Mouse (Mus musculus) activated CD4-positive, CD25-positive, alpha-beta regulatory T cell, adult 4 months (primary cell): ENCODE measurements around the gene Capzb. TPM values are rescaled to one million over a fixed set of nuclear protein-coding genes. Genes with fewer than 3 reads are reported as not detected.

Experiments
- ATAC-seq: one replicate; pipeline ENCODE4 v1.8.0; 2017
- polyA plus RNA-seq, 2 experiments: library from polyadenylated mRNA; unstranded; fragments of 100-300 nt; shearing (Covaris generic); gene quantifications; one replicate each; pipeline ENCODE4 v1.2.1; 2017

Capzb gene
- polyA plus RNA-seq, 2 experiments from 2014 or later = 633 to 647 TPM

DNA sequence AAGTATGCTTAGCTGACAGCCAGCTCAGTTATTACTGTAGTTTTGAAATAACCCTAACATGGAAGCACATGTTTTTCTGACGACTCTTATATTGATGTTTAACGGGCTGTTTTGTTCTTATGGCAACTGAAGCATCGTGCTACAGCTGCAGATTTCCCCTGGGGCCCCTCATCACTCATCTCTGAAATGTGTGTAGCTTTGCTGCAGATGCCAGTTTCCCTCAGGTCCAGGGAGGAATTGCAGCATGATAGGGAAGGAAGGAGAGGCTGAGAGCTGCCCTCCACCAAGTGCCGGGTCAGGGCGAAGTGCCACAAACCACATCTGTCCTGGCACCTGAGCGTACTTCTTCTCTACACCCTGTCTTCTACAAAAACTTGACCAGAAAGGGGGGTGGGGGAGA lies 47.6 kb downstream of the Capzb start:
- no peak for ATAC-seq

DNA sequence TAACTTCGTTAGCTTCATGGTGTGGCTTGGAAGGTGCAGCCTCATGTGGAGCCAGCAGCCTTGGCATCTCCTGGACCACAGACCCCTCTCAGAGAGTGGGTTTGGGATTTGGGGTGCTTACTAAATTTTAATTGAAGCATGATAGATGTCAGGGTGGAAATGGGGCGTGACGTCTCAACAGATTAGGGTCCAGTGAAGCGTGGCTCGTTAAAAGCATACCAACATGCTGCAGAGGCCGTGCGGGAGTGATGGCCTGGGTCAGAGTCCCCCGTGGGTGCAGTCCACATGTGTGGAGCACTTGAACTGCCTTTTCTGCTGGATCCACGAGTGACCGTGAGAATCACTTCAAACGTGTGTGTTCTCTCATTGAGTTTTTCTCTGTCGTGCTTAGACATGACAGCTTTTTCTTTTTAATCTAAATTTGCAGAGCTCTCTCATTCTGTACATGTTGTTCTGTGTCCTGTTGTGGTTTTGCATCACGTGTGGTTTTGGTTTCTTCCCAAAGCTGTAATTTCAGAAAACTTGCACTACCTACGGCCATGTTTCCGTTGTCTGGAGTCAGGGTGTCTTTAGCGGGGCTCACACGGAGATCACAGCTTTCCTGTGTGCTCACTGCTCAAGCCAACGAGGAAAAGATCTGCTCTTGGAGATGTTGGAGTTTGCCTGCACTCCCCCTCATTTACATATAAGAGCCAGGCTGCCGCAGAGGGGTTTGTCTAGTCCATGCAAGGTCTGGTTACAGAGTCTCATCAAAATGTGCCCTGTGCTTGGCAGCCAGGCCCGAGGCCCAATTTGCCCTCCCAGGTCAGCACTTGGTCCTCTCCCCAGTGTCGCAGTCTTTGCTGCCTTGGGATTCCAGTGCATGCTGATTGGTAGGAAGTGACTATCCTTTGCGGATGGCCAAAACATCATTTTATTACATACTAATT lies 49.2 kb downstream of the Capzb start:
- ATAC-seq = no peak

DNA sequence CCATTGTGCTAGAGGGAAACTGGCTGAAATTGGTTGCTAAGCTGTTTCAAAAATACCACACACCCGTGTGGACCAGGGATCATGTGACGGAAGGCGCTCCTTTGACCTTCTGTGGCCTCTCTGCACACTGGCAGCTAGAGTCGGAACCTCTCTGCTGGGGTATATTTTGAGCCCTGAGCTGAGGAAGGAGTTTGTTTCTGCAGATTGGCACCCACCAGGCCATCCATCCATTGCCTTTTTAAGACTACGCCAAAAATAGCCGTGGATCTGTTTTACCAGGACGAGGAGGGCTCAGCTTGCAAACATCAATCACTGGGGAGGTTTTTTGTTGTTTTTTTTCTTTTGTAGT lies 49.9 kb downstream of the Capzb start:
- ATAC-seq = no peak

DNA sequence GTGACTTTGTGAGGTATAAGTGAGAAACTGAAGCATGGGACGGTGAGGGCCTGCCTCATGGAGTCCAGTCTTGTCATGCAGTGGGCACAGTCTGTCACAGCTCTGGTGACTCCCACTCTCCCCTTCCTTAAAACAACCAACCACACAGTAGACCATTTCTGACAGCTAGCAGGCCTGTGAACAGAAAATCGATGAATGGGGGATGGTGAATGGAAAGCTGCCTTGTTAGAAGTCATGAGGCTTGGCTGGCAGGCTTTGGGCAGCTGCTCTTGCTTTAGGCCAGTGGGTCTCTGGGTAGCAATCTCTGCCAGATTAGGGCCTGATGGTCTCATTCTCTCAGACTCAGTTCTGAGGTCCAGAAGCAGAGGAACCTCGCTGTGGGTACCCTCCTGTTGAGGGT lies 51.5 kb downstream of the Capzb start:
- ATAC-seq = no peak

DNA sequence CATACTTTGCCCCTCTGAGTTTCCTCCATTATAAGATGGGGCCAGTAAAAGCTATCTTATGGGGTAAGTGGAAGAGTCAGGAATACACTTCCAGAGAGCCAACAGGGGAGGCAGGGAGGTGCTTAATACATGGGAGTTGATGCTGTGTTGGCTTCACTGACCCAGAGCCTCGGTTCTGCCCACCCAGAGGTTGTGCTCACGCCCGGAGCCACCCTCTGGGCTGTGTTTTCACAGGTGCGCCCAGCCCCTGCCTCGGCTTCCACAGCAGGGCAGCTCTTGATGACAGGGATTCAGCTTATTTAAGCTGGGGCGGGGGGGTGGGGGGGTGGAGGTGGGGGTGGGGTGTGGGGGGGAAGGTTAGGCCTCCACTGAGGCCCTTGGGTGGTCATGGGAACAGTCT lies 52.1 kb downstream of the Capzb start:
- no peak for ATAC-seq

DNA sequence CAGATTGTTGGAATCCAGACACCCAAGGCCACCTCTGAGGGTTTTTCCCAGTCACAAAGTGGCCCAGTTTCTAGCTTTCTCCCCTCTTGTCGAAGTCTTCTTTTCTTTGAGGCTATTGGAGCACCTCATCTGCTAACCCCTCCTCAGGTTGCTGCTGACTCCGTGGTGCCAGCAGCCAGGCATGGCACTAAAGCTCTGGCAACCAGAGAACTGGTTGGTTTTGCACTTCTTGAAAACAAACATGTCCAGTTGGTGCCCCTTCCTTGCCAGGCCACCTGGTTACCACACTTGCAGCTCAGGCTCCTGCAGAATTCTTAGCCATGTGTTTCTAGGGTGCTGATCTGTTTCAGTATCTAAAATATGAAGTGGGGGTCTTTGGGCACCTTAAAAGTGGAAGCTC lies 52.8 kb downstream of the Capzb start:
- ATAC-seq = no peak

DNA sequence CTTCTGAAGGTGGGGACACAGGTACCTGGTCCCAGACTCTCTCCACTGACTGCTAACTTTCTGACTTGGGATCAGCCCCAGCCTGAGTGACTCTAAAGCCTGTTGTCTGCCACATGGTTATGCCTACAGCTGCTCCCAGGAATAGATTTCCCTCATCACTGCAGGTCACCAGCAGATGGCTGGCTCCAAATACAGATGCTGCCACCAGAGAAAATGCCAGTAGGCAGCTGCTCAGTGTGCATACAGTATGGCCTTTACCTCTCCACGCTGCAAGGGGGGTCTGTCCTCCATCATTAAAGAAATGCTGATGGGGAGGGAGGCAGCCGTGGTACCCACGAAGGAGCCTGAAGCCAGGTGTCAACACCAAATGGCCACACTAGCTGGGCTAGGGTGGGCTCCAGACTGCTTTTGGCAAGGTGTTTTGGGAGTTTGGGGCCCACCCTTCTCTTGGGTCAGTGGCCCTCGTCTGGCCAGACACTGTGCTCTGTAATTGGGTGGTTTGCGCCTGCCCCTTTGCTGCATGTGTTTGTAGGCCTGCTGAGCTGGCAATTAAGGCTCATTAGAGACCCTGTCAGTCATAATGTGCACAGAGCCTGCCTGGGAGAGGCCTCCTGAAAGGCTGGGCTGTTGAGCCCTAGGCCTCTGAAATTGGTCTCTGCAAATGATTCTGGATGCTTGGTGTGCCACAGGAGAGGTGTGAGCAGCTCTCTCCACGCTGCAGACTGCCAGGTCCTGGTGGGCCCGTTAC lies 53.6 kb downstream of the Capzb start:
- ATAC-seq = no peak

DNA sequence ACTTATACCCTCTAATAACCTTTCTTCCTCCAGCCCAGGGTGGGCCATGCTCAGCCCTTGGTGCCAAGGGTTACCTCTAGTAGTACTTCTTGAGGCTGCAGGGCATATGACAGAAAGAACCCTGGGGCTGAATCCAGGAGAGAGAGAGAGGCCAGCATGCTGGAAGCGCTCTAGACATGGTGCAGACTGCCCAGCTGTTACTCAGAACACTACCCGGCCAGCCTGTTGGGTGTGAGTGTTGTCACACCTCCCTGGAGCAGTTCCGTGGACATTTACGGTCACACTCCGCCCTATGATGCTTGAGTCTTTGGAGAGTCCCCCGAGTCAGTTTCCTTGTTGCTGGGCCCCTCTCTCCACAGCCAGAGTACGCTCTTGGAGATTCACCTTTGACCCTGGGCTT lies 55.3 kb downstream of the Capzb start:
- no peak for ATAC-seq

DNA sequence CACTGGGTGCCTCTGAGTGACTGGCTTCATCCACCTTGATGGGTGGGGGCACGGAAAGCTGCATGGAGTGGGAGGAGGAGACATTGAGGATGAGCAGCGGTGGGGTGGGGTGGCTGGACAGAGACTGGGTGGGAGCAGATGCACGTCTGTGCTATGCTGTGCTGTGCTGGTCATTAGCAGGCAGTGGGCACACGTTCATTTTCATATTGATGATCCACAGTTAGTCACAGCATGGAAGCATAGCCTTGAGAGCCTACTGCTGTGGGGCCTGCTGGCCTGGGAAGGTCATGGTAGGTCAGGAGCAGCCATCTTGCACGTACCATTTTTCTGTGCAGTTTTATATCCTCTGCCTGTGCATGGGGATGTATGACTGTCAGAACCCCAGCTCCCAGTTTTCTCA lies 56.0 kb downstream of the Capzb start:
- ATAC-seq = no peak

DNA sequence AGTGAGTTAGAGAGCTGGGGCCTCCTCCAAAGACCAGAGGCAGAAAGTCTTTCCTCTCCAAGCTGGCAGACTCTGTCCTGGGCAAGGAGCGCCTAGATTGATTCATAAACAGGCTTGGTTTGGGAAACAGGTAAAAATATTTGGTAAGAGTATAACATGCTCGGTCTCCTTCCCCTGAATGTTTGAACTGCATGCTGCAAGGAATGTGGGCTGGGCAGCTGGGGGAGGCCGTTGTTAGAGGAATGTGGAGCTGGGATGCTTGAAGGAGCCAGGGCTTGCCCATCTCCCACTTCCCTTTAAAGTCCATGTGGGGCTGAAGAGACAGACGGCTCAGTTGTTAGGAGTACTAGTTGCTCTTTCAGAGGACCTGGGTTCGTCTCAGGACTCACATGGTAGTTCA lies 57.3 kb downstream of the Capzb start:
- ATAC-seq = no peak

DNA sequence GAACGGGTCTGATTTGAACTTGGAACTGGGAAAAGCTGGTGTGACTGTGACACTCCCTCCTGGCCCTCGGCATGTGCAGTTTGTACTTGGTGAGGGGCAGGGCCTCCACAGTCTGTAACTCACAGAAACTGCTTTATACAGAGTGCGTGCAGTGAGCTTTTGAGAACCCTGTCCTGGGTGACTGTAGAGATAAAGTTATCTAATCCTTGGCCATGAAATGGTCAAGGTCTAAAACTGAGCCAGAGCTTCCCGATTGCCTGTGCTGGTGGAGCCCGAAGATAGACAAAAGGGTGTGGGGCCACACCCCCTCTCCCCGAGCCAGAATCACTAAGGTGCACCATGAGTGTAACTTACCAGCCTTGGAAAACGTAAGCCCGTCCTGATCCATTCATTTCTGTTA lies 58.2 kb downstream of the Capzb start:
- ATAC-seq = no peak

DNA sequence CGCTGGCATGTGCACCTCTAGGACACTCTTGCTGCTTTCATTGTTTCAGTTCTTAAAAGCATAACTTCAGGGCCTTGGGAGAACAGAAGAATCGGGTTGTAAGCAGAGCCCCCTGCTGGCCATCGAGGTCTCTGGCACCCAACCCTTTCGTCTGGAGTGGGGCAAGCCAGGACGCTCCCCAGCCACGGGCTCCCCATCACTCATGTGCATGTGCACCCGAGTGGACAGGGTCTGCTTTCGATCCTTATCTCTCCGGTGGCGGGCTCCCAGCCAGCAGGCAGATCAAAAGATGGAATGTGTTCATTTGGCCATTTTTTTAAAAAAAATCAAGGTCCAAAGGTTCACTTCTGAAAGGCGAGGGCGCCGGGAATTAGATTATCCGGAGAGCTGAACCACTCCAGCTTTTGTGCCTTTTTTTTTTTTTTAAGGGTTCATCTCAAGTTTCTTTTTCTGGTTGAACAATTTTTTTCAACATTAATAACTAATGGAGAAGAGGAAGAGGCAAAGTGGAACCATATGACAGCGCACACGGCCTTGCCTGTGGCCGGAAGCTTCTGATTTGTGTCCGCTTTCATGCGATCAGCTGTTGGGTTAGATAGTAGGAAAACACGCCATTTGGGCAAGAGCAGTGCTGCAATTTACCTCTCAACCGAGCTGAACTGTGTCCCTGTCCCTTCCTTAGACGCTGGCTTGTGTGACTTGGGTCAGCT lies 59.5 kb downstream of the Capzb start:
- peak; percentile 66 for ATAC-seq

DNA sequence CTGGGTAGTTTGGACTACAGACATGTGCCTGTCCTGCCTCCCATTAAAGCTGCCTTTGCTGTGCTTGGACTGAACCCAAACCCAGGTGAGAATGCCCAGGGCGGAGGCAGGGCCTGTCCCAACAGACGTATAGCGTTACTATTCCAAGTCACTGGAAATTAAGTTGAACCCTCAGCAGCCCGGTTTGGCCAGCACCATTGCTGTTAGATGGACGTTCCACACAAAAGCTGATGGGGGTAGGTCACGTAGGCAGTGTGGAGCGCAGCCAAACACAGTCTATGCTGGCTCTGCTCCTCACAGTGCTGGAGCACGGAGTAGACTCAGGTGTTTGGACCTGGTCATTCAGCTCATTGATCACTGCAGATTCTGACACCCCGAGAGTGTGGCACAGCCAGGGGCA lies 60.5 kb downstream of the Capzb start:
- ATAC-seq = no peak

DNA sequence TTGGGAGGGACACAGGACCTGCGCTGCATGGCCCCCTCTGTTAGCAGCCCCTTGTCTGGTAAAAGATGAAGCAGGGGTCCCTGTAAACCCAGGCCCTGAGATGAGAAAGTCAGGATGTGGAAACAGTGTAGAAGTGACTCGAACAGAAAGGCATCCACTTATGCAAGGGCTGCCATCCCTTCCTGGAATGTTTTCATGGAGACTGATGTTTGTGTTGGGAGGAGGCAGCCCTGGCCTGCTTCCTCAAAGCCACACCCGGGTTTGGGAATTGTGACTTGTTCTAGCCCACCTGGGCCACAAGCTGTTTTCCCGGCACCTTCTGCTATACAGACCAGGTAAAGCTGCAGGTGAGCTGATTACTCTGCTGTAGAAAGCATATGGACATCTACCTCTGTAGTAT lies 63.4 kb downstream of the Capzb start:
- ATAC-seq = no peak

DNA sequence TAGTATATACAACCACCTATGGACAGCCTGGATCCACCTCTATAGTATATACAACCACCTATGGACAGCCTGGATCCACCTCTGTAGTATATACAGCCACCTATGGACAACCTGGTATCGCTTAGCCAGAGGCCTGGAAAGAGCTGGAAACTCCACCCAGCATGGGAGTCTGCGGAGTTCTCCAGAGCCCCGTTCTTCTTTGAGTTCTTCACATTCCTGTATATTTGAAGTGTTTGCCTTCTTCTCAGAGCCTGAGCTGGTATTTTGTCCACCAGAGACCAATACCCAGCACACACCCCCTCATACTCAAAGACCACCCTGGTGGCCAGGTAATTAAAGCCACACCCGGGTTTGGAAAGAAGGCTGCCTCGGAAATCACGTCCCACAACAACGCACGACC lies 64.0 kb downstream of the Capzb start:
- ATAC-seq = no peak

DNA sequence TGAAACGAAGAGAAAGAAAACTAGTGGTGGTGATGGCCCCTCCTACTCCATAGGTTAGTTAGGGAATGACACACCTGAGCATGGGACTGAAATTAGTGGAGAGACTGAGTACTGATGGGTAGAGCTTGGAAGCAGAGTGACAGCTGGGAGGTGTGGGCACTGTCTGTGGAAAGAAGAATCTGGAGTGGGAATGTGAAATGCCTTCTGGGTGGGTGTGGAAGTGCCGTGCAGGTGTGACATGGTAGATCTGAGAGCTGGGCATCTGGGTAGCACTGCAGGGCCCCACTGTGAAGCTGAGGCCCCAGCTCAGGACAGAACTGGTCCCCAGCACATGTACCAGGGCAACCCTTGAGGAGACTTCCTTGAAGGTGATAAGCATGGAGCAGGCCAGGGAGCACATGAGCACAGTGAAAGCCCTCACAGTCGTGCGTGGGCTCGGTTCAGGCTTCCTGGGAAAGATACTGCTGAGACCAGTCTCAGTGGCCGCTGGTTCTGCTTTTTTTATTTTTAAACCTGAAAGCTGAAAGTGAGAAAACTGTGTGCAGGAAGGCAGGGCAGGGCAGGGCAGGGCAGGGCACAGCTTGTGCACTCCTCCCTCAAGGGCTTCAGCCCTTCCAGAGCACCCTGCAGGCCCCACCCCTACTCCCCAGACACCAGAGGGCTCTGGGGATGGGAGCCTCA lies 66.1 kb downstream of the Capzb start:
- ATAC-seq = no peak

DNA sequence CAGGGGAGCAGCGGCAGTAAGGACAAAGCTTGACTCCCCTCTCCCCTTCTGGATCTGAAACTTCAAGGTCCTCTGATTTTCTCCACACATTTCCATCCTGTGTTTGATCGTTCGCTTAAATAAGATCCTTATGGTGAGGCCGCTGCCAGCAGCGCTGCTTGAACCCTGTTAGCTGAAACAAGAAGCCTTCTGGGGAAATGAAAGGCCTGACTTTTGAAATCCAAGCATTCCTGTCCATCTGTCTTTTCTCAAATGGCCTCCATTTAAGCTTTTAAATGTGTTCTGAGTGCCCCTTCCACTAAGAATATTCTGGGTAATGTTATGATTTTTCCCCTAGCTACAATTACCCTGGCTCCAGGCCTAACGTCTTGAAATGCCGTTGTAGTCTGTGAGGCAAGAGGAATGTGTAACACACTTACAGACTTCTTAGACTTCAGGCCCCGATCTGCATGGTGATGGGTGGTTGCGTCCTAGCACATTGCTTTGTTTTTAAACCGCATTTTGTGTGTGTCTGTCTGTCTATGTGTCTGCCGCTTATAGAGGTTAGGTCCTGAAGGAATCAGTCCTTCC lies 66.7 kb downstream of the Capzb start:
- no peak for ATAC-seq

DNA sequence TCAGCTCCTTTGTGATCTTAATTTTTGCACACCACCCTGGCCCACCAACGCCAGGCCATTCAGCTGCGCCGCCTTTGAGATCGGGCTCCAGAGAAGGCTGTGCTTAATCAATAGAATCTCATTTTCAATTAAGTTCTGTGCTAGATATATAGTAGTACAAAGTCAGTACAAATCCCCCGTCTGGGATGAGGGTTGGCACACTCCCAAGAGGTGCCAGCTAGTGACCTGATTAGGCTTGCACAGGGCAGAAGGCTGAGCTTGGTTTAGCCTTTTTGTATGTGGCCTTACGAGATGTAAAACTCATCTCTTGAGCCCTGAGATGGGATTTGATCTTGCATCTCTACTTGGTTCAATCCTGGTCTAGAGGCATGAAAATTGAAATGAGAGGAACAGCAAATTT lies 70.3 kb downstream of the Capzb start:
- ATAC-seq = no peak

DNA sequence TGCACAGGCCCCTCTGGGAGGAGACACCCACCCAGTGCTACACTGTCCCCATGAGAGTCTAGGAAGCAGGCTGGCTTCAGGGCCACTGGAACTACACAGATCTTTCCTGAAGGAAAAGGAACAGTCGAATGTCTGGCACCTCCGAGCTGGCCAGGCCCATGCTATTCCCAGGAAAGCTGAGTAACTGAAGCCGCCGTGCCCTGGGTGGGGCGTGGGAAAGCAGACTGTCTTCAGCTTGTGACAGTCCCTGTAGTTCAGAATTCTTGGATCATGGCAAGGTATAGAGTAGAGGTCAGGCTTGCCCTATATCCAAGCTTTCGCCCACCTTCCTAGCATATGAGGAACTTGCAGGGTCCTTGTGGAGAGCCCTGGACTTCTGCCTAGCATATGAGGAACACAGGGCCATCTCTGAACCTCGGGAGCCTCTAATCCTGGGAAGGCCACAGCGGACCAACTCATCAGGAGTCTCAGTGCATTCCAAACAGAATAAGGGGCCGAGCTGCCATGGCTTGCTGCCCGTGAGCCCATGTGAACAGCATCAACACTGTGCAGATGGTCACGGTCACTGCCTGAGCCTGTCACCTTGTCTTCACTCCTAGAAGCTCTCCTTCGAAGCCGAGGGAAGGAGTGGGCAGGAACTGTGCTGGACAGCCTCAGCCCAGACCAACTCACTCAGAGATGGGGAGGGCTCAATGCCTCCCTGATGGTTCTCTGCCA lies 73.2 kb downstream of the Capzb start:
- no peak for ATAC-seq

DNA sequence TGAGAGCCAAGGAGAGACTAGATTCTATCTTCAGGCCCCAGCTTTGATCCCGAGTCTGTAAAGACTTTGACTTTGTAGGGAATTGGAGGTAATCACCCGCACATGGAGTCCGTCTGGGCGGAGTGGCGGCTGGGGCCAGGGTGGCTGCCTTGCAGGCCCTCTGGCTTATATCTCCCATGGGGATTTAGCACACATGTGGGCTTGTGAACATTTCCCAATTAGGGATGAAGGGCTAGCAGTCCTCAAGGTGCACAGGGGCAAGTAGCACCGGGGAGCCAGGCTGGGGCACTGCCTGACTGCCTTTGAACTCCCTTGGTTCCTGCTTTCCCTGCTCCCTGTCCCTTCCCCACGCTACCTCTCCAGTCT lies 73.8 kb downstream of the Capzb start:
- ATAC-seq = no peak

DNA sequence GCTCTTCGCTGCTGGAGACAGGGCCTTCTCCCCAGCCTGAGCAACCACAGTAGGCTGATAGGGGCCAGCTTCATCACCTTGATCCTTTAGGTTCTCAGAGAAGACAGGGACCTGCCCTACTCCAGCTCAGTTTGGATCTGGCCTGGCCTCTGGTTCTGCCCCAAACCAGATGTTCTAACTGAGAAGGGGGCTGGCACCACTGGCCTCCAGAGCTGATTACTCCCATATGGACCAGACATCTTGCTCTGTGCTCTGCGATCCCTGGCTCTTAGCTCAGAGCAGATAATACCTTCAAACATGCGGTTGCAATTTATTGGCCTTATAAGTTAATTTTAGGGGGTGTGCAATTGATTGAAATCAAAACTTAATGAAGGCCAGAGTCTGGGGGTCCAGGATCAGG lies 74.6 kb downstream of the Capzb start:
- no peak for ATAC-seq

DNA sequence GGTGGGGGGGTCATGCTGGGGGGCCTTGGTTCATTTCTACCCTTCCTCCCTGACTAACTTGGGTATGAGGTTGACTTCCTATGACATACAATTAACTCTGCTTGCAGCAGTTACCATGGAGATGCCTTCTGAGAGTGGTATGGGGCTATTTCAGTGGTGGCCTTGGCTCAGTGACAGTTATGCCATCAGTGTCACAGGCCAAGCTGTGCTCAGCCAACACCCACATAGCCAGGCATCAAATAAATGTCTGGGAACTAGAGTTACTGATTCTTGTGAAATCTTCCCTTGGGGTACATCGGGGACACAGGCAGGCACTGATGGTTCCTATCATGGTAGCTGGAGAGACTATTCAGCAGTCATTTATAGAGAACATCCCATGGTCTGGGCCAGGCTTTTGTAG lies 75.5 kb downstream of the Capzb start:
- ATAC-seq = no peak
